Mouse (Mus musculus): ENCODE results near the gene Syt11.

The Syt11 gene

DNA sequence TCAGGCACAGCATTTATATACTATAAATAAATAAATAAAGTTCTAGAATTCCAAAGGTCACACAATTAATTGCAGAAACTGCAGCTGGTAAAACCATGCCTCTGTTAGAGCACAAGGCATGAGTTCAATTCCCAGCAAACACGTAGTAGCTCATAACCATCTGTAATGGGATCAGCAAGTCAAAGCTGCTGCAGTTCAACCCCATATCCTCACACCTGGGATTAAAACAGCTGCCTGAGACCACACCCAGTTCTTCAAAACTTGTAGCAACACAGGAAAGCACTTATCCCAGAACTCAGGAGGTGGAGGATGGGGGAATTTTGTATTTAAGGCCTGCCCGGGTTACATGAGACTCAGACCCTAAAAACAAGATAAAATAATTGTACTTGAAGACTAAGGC is 60.2 kb downstream of the Syt11 start:
- H3K9me3 ChIP-seq (ENCODE audit: low read length): no peaks in the 10 kb centered on the region
- peaks cover 50% of the 10 kb centered on the region for H3K36me3 ChIP-seq (ENCODE audit: insufficient read depth, low read length)
- no peak for TF ChIP-seq POU5F1 (IDR thresholded peaks at IDR 0.05; ENCODE audit: borderline replicate concordance, low read length)
- no peaks in the 10 kb centered on the region for H3K27me3 ChIP-seq (ENCODE audit: insufficient read depth, low read length)
- H3K4me3 ChIP-seq (replicated peaks; ENCODE audit: low read length): no peak overlapping the region
- H3K4me1 ChIP-seq (replicated peaks; ENCODE audit: low read depth, low read length): peaks cover 29% of the 10 kb centered on the region

GRCm38 (mm10) chr3:88713709-88714108 is 61.3 kb downstream of the Syt11 start:
- H3K36me3 ChIP-seq (ENCODE audit: insufficient read depth, low read length): peaks cover 57% of the 10 kb centered on the region
- no peaks in the 10 kb centered on the region for H3K9me3 ChIP-seq (ENCODE audit: low read length)
- TF ChIP-seq NANOG (IDR thresholded peaks at IDR 0.05; ENCODE audit: borderline replicate concordance, low read length): no peak
- no peak for TF ChIP-seq POU5F1 (IDR thresholded peaks at IDR 0.05; ENCODE audit: borderline replicate concordance, low read length)
- no peak for TF ChIP-seq CTCF (conservative IDR thresholded peaks at IDR 0.05; ENCODE audit: low read length)
- H3K27me3 ChIP-seq (ENCODE audit: insufficient read depth, low read length): no peaks in the 10 kb centered on the region
- peaks cover 20% of the 10 kb centered on the region for H3K4me1 ChIP-seq (replicated peaks; ENCODE audit: low read depth, low read length)
- no peak overlapping the region for H3K4me3 ChIP-seq (replicated peaks; ENCODE audit: low read length)

GRCm38 (mm10) chr3:88701222-88701621 is 73.7 kb downstream of the Syt11 start:
- H3K4me1 ChIP-seq (replicated peaks; ENCODE audit: low read depth, low read length): no peaks in the 10 kb centered on the region
- H3K4me3 ChIP-seq (replicated peaks; ENCODE audit: low read length): no peak overlapping the region
- no peaks in the 10 kb centered on the region for H3K9me3 ChIP-seq (ENCODE audit: low read length)
- H3K36me3 ChIP-seq (ENCODE audit: insufficient read depth, low read length): peaks cover 98% of the 10 kb centered on the region
- no peaks in the 10 kb centered on the region for H3K27me3 ChIP-seq (ENCODE audit: insufficient read depth, low read length)
- TF ChIP-seq NANOG (IDR thresholded peaks at IDR 0.05; ENCODE audit: borderline replicate concordance, low read length): no peak

DNA sequence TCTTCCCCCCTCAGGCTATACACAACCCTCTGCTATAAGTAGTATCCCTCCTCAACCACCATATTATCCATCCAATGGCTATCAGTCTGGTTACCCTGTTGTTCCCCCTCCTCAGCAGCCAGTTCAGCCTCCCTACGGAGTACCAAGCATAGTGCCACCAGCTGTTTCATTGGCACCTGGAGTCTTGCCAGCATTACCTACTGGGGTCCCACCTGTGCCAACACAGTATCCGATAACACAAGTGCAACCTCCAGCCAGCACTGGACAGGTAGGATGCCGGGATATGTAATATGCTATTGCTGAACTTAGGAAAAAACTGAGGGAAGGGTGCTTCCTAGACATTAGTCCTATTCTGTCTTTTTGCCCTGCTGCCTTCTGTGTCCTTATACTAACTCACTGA is 74.7 kb downstream of the Syt11 start:
- no peak overlapping the region for H3K4me3 ChIP-seq (replicated peaks; ENCODE audit: low read length)
- H3K27me3 ChIP-seq (ENCODE audit: insufficient read depth, low read length): no peaks in the 10 kb centered on the region
- peaks cover 98% of the 10 kb centered on the region for H3K36me3 ChIP-seq (ENCODE audit: insufficient read depth, low read length)
- no peaks in the 10 kb centered on the region for H3K4me1 ChIP-seq (replicated peaks; ENCODE audit: low read depth, low read length)
- TF ChIP-seq CTCF (conservative IDR thresholded peaks at IDR 0.05; ENCODE audit: low read length): no peak
- TF ChIP-seq NANOG (IDR thresholded peaks at IDR 0.05; ENCODE audit: borderline replicate concordance, low read length): no peak
- TF ChIP-seq POU5F1 (IDR thresholded peaks at IDR 0.05; ENCODE audit: borderline replicate concordance, low read length): no peak
- H3K9me3 ChIP-seq (ENCODE audit: low read length): no peaks in the 10 kb centered on the region

- TF ChIP-seq CTCF (conservative IDR thresholded peaks at IDR 0.05; ENCODE audit: low read length): no peak
- TF ChIP-seq POU5F1 (IDR thresholded peaks at IDR 0.05; ENCODE audit: borderline replicate concordance, low read length): no peak
- TF ChIP-seq NANOG (IDR thresholded peaks at IDR 0.05; ENCODE audit: borderline replicate concordance, low read length): no peak
- peaks cover 98% of the 10 kb centered on the region for H3K36me3 ChIP-seq (ENCODE audit: insufficient read depth, low read length)
- H3K4me3 ChIP-seq (replicated peaks; ENCODE audit: low read length): no peak overlapping the region
- no peaks in the 10 kb centered on the region for H3K27me3 ChIP-seq (ENCODE audit: insufficient read depth, low read length)
- no peaks in the 10 kb centered on the region for H3K9me3 ChIP-seq (ENCODE audit: low read length)
- peaks cover 9% of the 10 kb centered on the region for H3K4me1 ChIP-seq (replicated peaks; ENCODE audit: low read depth, low read length)
Observed at GRCm38 (mm10) chr3:88698834-88699233, 76.1 kb downstream of the Syt11 start.

GRCm38 (mm10) chr3:88698051-88698450 is 76.9 kb downstream of the Syt11 start:
- no peak for TF ChIP-seq POU5F1 (IDR thresholded peaks at IDR 0.05; ENCODE audit: borderline replicate concordance, low read length)
- TF ChIP-seq NANOG (IDR thresholded peaks at IDR 0.05; ENCODE audit: borderline replicate concordance, low read length): no peak
- TF ChIP-seq CTCF (conservative IDR thresholded peaks at IDR 0.05; ENCODE audit: low read length): no peak
- peaks cover 98% of the 10 kb centered on the region for H3K36me3 ChIP-seq (ENCODE audit: insufficient read depth, low read length)
- peaks cover 17% of the 10 kb centered on the region for H3K4me1 ChIP-seq (replicated peaks; ENCODE audit: low read depth, low read length)

DNA sequence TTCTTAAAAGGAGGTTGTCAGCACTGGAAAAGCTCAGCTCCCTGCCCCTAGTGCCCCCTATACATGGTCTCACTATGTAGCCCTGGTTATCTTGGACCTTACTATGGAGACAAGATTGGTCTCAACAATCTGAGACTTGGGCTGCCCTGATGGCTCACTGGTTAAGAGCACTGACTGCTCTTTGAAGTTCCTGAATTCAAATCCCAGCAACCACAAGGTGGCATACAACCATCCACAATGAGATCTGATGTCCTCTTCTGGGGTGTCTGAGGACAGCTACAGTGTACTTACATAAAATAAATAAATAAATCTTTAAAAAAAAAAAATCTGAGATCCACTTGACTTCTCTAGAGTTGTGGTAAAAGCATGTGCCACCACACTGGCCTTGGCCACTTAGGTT is 79.4 kb downstream of the Syt11 start:
- TF ChIP-seq NANOG (IDR thresholded peaks at IDR 0.05; ENCODE audit: borderline replicate concordance, low read length) (no peak), CTCF (conservative IDR thresholded peaks at IDR 0.05; ENCODE audit: low read length) (no peak), POU5F1 (IDR thresholded peaks at IDR 0.05; ENCODE audit: borderline replicate concordance, low read length) (no peak)
- H3K4me1 ChIP-seq (replicated peaks; ENCODE audit: low read depth, low read length): peaks cover 25% of the 10 kb centered on the region
- peaks cover 98% of the 10 kb centered on the region for H3K36me3 ChIP-seq (ENCODE audit: insufficient read depth, low read length)
- no peaks in the 10 kb centered on the region for H3K27me3 ChIP-seq (ENCODE audit: insufficient read depth, low read length)
- no peak overlapping the region for H3K4me3 ChIP-seq (replicated peaks; ENCODE audit: low read length)
- H3K9me3 ChIP-seq (ENCODE audit: low read length): no peaks in the 10 kb centered on the region

More at GRCm38 (mm10) chr3:88698051-88698450, 76.9 kb downstream of the Syt11 start:
- H3K9me3 ChIP-seq (ENCODE audit: low read length): no peaks in the 10 kb centered on the region
- no peak overlapping the region for H3K4me3 ChIP-seq (replicated peaks; ENCODE audit: low read length)
- H3K27me3 ChIP-seq (ENCODE audit: insufficient read depth, low read length): no peaks in the 10 kb centered on the region

Measured in E14TG2a.4 (cell line).